Mouse (Mus musculus): ENCODE data around the gene Evx2.

Evx2 gene

GRCm38 (mm10) chr2:74653781-74654535, 5.4 kb downstream of the Evx2 start:
- H3K4me3 ChIP-seq (replicated peaks; ENCODE audit: low read length), result no peak overlapping the region
- H3K9me3 ChIP-seq (ENCODE audit: low read length), result no peaks in the 10 kb centered on the region
- peaks cover 84% of the 10 kb centered on the region for H3K27me3 ChIP-seq (ENCODE audit: insufficient read depth, low read length)
- H3K4me1 ChIP-seq (replicated peaks; ENCODE audit: low read depth, low read length), result peaks cover 21% of the 10 kb centered on the region
- no peaks in the 10 kb centered on the region for H3K36me3 ChIP-seq (ENCODE audit: insufficient read depth, low read length)
- TF ChIP-seq NANOG (IDR thresholded peaks at IDR 0.05; ENCODE audit: borderline replicate concordance, low read length) (no peak), CTCF (conservative IDR thresholded peaks at IDR 0.05; ENCODE audit: low read length) (no peak), POU5F1 (IDR thresholded peaks at IDR 0.05; ENCODE audit: borderline replicate concordance, low read length) (no peak)

GRCm38 (mm10) chr2:74652996-74653340, 6.4 kb downstream of the Evx2 start:
- Histone ChIP-seq H3K4me1 (replicated peaks; ENCODE audit: low read depth, low read length) (peaks cover 23% of the 10 kb centered on the region), H3K4me3 (replicated peaks; ENCODE audit: low read length) (no peak overlapping the region), H3K36me3 (ENCODE audit: insufficient read depth, low read length) (no peaks in the 10 kb centered on the region), H3K9me3 (ENCODE audit: low read length) (no peaks in the 10 kb centered on the region), H3K27me3 (ENCODE audit: insufficient read depth, low read length) (peaks cover 84% of the 10 kb centered on the region)
- TF ChIP-seq POU5F1 (IDR thresholded peaks at IDR 0.05; ENCODE audit: borderline replicate concordance, low read length), result no peak
- no peak for TF ChIP-seq NANOG (IDR thresholded peaks at IDR 0.05; ENCODE audit: borderline replicate concordance, low read length)
- TF ChIP-seq CTCF (conservative IDR thresholded peaks at IDR 0.05; ENCODE audit: low read length), result no peak

- H3K27me3 ChIP-seq (ENCODE audit: insufficient read depth, low read length), result peaks cover 78% of the 10 kb centered on the region
- TF ChIP-seq NANOG (IDR thresholded peaks at IDR 0.05; ENCODE audit: borderline replicate concordance, low read length) (no peak), POU5F1 (IDR thresholded peaks at IDR 0.05; ENCODE audit: borderline replicate concordance, low read length) (no peak), CTCF (conservative IDR thresholded peaks at IDR 0.05; ENCODE audit: low read length) (no peak)
- H3K4me3 ChIP-seq (replicated peaks; ENCODE audit: low read length), result no peak overlapping the region
- peaks cover 20% of the 10 kb centered on the region for H3K4me1 ChIP-seq (replicated peaks; ENCODE audit: low read depth, low read length)
- no peaks in the 10 kb centered on the region for H3K36me3 ChIP-seq (ENCODE audit: insufficient read depth, low read length)
- H3K9me3 ChIP-seq (ENCODE audit: low read length), result no peaks in the 10 kb centered on the region
These were observed 12.1 kb downstream of the Evx2 start for GRCm38 (mm10) chr2:74647082-74647864.

- Histone ChIP-seq H3K4me3 (replicated peaks; ENCODE audit: low read length) (no peak overlapping the region), H3K9me3 (ENCODE audit: low read length) (no peaks in the 10 kb centered on the region), H3K27me3 (ENCODE audit: insufficient read depth, low read length) (peaks cover 64% of the 10 kb centered on the region), H3K36me3 (ENCODE audit: insufficient read depth, low read length) (no peaks in the 10 kb centered on the region), H3K4me1 (replicated peaks; ENCODE audit: low read depth, low read length) (peaks cover 20% of the 10 kb centered on the region)
- TF ChIP-seq CTCF (conservative IDR thresholded peaks at IDR 0.05; ENCODE audit: low read length) (no peak), POU5F1 (IDR thresholded peaks at IDR 0.05; ENCODE audit: borderline replicate concordance, low read length) (no peak), NANOG (IDR thresholded peaks at IDR 0.05; ENCODE audit: borderline replicate concordance, low read length) (no peak)
These were observed 13.7 kb downstream of the Evx2 start for GRCm38 (mm10) chr2:74645631-74646030.

GRCm38 (mm10) chr2:74642431-74642830, 16.9 kb downstream of the Evx2 start:
- TF ChIP-seq POU5F1 (IDR thresholded peaks at IDR 0.05; ENCODE audit: borderline replicate concordance, low read length) (no peak), NANOG (IDR thresholded peaks at IDR 0.05; ENCODE audit: borderline replicate concordance, low read length) (no peak), CTCF (conservative IDR thresholded peaks at IDR 0.05; ENCODE audit: low read length) (no peak)
- H3K4me3 ChIP-seq (replicated peaks; ENCODE audit: low read length), result no peak overlapping the region
- H3K36me3 ChIP-seq (ENCODE audit: insufficient read depth, low read length), result no peaks in the 10 kb centered on the region
- H3K9me3 ChIP-seq (ENCODE audit: low read length), result no peaks in the 10 kb centered on the region
- peaks cover 32% of the 10 kb centered on the region for H3K27me3 ChIP-seq (ENCODE audit: insufficient read depth, low read length)
- peaks cover 4% of the 10 kb centered on the region for H3K4me1 ChIP-seq (replicated peaks; ENCODE audit: low read depth, low read length)

GRCm38 (mm10) chr2:74635412-74635811, 23.9 kb downstream of the Evx2 start:
- Histone ChIP-seq H3K4me3 (replicated peaks; ENCODE audit: low read length) (no peak overlapping the region), H3K27me3 (ENCODE audit: insufficient read depth, low read length) (no peaks in the 10 kb centered on the region), H3K4me1 (replicated peaks; ENCODE audit: low read depth, low read length) (no peaks in the 10 kb centered on the region), H3K36me3 (ENCODE audit: insufficient read depth, low read length) (no peaks in the 10 kb centered on the region), H3K9me3 (ENCODE audit: low read length) (peaks cover 14% of the 10 kb centered on the region)
- TF ChIP-seq POU5F1 (IDR thresholded peaks at IDR 0.05; ENCODE audit: borderline replicate concordance, low read length) (no peak), CTCF (conservative IDR thresholded peaks at IDR 0.05; ENCODE audit: low read length) (peak; percentile 53)

GRCm38 (mm10) chr2:74620368-74620767, 39.0 kb downstream of the Evx2 start:
- Histone ChIP-seq H3K27me3 (ENCODE audit: insufficient read depth, low read length) (no peaks in the 10 kb centered on the region), H3K4me3 (replicated peaks; ENCODE audit: low read length) (no peak overlapping the region), H3K4me1 (replicated peaks; ENCODE audit: low read depth, low read length) (no peaks in the 10 kb centered on the region), H3K36me3 (ENCODE audit: insufficient read depth, low read length) (no peaks in the 10 kb centered on the region), H3K9me3 (ENCODE audit: low read length) (no peaks in the 10 kb centered on the region)
- TF ChIP-seq CTCF (conservative IDR thresholded peaks at IDR 0.05; ENCODE audit: low read length) (no peak), POU5F1 (IDR thresholded peaks at IDR 0.05; ENCODE audit: borderline replicate concordance, low read length) (no peak), NANOG (IDR thresholded peaks at IDR 0.05; ENCODE audit: borderline replicate concordance, low read length) (no peak)

GRCm38 (mm10) chr2:74619676-74620246, 39.6 kb downstream of the Evx2 start:
- H3K4me1 ChIP-seq (replicated peaks; ENCODE audit: low read depth, low read length), result no peaks in the 10 kb centered on the region
- TF ChIP-seq NANOG (IDR thresholded peaks at IDR 0.05; ENCODE audit: borderline replicate concordance, low read length), result no peak
- TF ChIP-seq CTCF (conservative IDR thresholded peaks at IDR 0.05; ENCODE audit: low read length), result no peak
- TF ChIP-seq POU5F1 (IDR thresholded peaks at IDR 0.05; ENCODE audit: borderline replicate concordance, low read length), result no peak
- no peaks in the 10 kb centered on the region for H3K36me3 ChIP-seq (ENCODE audit: insufficient read depth, low read length)
- H3K4me3 ChIP-seq (replicated peaks; ENCODE audit: low read length), result no peak overlapping the region
- H3K9me3 ChIP-seq (ENCODE audit: low read length), result no peaks in the 10 kb centered on the region
- no peaks in the 10 kb centered on the region for H3K27me3 ChIP-seq (ENCODE audit: insufficient read depth, low read length)
